Mouse (Mus musculus) heart, embryonic 15.5 days (tissue): ENCODE data around the gene Tmie. TPM values are rescaled to one million over a fixed set of nuclear protein-coding genes. Genes with fewer than 3 reads are reported as not detected.
"Not testable (repeated sequence)": the region's sequence is repeated elsewhere in the genome, so short reads cannot be mapped to it uniquely, and the experiment has no call there.

Experiments
- ATAC-seq: fragments of 200-750 bp; cut with Nextera tagmentation; replicated peaks from 2 replicates; pipeline ENCODE4 v1.8.0; 2017; ENCODE audit warnings: low read depth, moderate TSS enrichment; ENCODE audit not compliant: insufficient number of reproducible peaks, insufficient read depth, low FRiP score
- H3K27ac ChIP-seq: fragments of 300-500 bp; sonication (generic); 2 replicates; pipeline ENCODE4 v1.5.1; 2015; ENCODE audit warnings: mild to moderate bottlenecking, inconsistent platforms
- H3K27me3 ChIP-seq: fragments of 300-500 bp; sonication (generic); 2 replicates; pipeline ENCODE4 v1.6.1; 2015; ENCODE audit warnings: inconsistent platforms
- H3K36me3 ChIP-seq: fragments of 300-500 bp; sonication (generic); 2 replicates; pipeline ENCODE4 v1.6.1; 2015; ENCODE audit warnings: mild to moderate bottlenecking, inconsistent platforms
- H3K4me1 ChIP-seq: fragments of 300-500 bp; sonication (generic); replicated peaks from 2 replicates; pipeline ENCODE4 v1.6.1; 2015; ENCODE audit warnings: inconsistent platforms
- H3K4me2 ChIP-seq: fragments of 300-500 bp; sonication (generic); 2 replicates; pipeline ENCODE4 v1.6.1; 2015; ENCODE audit warnings: inconsistent platforms, mild to moderate bottlenecking, moderate library complexity
- H3K4me3 ChIP-seq: fragments of 300-500 bp; sonication (generic); 2 replicates; pipeline ENCODE4 v1.5.1; 2015; ENCODE audit warnings: mild to moderate bottlenecking, inconsistent platforms
- H3K9ac ChIP-seq: fragments of 300-500 bp; sonication (generic); 2 replicates; pipeline ENCODE4 v1.6.1; 2015; ENCODE audit warnings: mild to moderate bottlenecking, inconsistent platforms
- H3K9me3 ChIP-seq: fragments of 300-500 bp; sonication (generic); replicated peaks from 2 replicates; pipeline ENCODE4 v1.6.1; 2016; ENCODE audit warnings: inconsistent platforms
- WGBS: fragments of 180-500 bp; shearing (Covaris S2); methylation state at CpG from one replicate; pipeline ENCODE4 v1.1.7; 2015; ENCODE audit warnings: mixed read lengths; 5-methylcytosine and 5-hydroxymethylcytosine counted together
- microRNA-seq: library from miRNA; unstranded; fragments of <30 nt; microRNA quantifications from one replicate; pipeline ENCODE4, GENCODE M21; 2016
- polyA plus RNA-seq: library from polyadenylated mRNA; unstranded; fragments of >200 nt; fragmentation: Nextera tagmentation; extraction: Ambion mirVana; gene quantifications from 2 replicates; pipeline ENCODE4 v1.2.1, GENCODE M21; 2015

Gene Tmie
- polyA plus RNA-seq, 1 experiment from 2014 or later, result 0.74 TPM

- Histone ChIP-seq H3K27ac (no peak overlapping the region), H3K36me3 (no peaks in the 10 kb centered on the region), H3K9me3 (no peaks in the 10 kb centered on the region), H3K4me3 (no peak overlapping the region), H3K4me1 (no peaks in the 10 kb centered on the region), H3K27me3 (peaks cover 4% of the 10 kb centered on the region; the same call in 1 of the 2 replicates), H3K9ac (no peak overlapping the region), H3K4me2 (no peak overlapping the region)
- ATAC-seq, result no peak
- 66% methylated on average over 5 of the region's 5 CpGs for WGBS
These were observed 46.9 kb downstream of the Tmie start for GRCm38 (mm10) chr9:110833021-110833420.

- WGBS, result 79% methylated on average over 3 of the region's 3 CpGs
These were observed 53.5 kb downstream of the Tmie start, which contains the start of gene Prss43 for GRCm38 (mm10) chr9:110826390-110826789. Gene Prss43 (plus strand): TSS chr9:110826690.

DNA sequence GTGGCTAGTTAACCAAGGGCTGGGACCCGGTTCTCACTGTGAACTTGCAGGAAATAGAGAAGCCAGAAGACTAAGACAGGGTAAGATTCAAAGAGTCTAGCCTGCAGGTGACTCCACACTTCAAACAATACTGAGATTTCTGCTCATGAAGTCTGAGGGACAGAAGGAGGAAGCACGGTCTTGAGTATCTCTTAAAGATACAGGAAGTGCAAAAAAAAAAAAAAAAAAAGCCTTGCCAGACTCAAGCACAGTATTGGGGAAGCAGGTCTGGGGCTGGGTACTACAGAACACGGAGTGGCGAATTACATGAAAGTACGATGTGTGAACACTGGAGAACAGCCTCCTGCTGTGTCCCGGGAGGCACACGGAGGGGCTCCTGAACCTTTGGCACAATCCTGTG lies 54.1 kb downstream of the Tmie start:
- no peak overlapping the region for H3K9ac ChIP-seq
- H3K9me3 ChIP-seq, result no peaks in the 10 kb centered on the region
- no peak overlapping the region for H3K4me2 ChIP-seq
- H3K27me3 ChIP-seq, result peaks cover 11% of the 10 kb centered on the region
- H3K36me3 ChIP-seq, result no peaks in the 10 kb centered on the region
- H3K27ac ChIP-seq, result no peak overlapping the region
- no peaks in the 10 kb centered on the region for H3K4me1 ChIP-seq
- whole genome bisulfite sequencing, result 69% methylated on average over 7 of the region's 7 CpGs
- no peak for ATAC-seq
- no peak overlapping the region for H3K4me3 ChIP-seq

More at GRCm38 (mm10) chr9:110826390-110826789, 53.5 kb downstream of the Tmie start, which contains the start of gene Prss43:
- no peaks in the 10 kb centered on the region for H3K9me3 ChIP-seq
- H3K27ac ChIP-seq, result no peak within 1 kb of the TSS
- peaks cover 11% of the 10 kb centered on the region for H3K27me3 ChIP-seq
- H3K36me3 ChIP-seq, result no peaks in the 10 kb centered on the region
- no peak within 1 kb of the TSS for H3K9ac ChIP-seq
- no peaks in the 10 kb centered on the region for H3K4me1 ChIP-seq
- H3K4me3 ChIP-seq, result no peak within 1 kb of the TSS
- no peak for ATAC-seq
- H3K4me2 ChIP-seq, result no peak within 1 kb of the TSS

- Histone ChIP-seq H3K9me3 (no peaks in the 10 kb centered on the region), H3K4me1 (no peaks in the 10 kb centered on the region), H3K27me3 (peaks cover 11% of the 10 kb centered on the region), H3K36me3 (no peaks in the 10 kb centered on the region), H3K4me3 (no peak overlapping the region), H3K4me2 (no peak overlapping the region), H3K9ac (no peak overlapping the region), H3K27ac (no peak overlapping the region)
- 68% methylated on average over 4 of the region's 4 CpGs for WGBS
- no peak for ATAC-seq
These were observed 54.5 kb downstream of the Tmie start for GRCm38 (mm10) chr9:110825426-110825825.

- H3K27ac ChIP-seq, result no peak overlapping the region
- H3K4me1 ChIP-seq, result no peaks in the 10 kb centered on the region
- no peak overlapping the region for H3K9ac ChIP-seq
- no peaks in the 10 kb centered on the region for H3K36me3 ChIP-seq
- no peak for ATAC-seq
- no peak overlapping the region for H3K4me2 ChIP-seq
- WGBS, result 74% methylated on average over 7 of the region's 7 CpGs
- no peaks in the 10 kb centered on the region for H3K27me3 ChIP-seq
- H3K9me3 ChIP-seq, result no peaks in the 10 kb centered on the region
- H3K4me3 ChIP-seq, result no peak overlapping the region
These were observed 58.5 kb downstream of the Tmie start for GRCm38 (mm10) chr9:110821436-110821835.

DNA sequence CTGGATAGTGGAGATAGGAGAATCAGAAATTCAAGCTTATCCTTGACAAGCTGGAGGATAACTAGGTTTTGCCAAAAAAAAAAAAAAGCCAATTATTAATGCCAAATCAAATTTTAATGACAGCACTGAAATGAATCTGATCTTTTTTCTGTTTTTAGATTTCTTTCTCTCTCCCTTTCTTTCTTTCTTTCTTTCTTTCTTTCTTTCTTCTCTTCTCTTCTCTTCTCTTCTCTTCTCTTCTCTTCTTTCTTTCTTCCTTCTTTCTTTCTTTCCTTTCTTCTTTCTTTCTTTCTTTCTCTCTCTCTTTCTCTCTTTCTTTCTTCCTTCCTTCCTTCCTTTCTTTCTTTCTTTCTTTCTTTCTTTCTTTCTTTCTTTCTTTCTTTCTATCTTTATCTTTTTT lies 59.4 kb downstream of the Tmie start:
- H3K4me3 ChIP-seq, ATAC-seq, H3K9me3 ChIP-seq, H3K9ac ChIP-seq, H3K4me2 ChIP-seq, H3K36me3 ChIP-seq, H3K27me3 ChIP-seq, H3K27ac ChIP-seq, H3K4me1 ChIP-seq: not testable (repeated sequence)

Small RNA genes within 50 kb of the gene (microRNA-seq; reads per million reads assigned to microRNA genes)
- gene Gm24269, result not detected

Other genes with a start within 250 kb of the Tmie start
- gene Nbeal2, start 226.0 kb downstream of the Tmie start, polyA plus RNA-seq, result 1.8 and 4.2 TPM in 2 replicates
- 130 and 138 TPM in 2 replicates for gene Ccdc12, start 223.6 kb downstream of the Tmie start, polyA plus RNA-seq
- gene Myl3, start 138.3 kb downstream of the Tmie start, polyA plus RNA-seq, result 3,797 and 4,490 TPM in 2 replicates
- 23.2 and 26.1 TPM in 2 replicates for gene Pth1r, start 133.0 kb downstream of the Tmie start, polyA plus RNA-seq
- 0.15 TPM in 1 of 2 replicates, not detected in the other for gene Prss42, start 81.9 kb downstream of the Tmie start, polyA plus RNA-seq
- gene Prss44, start 66.1 kb downstream of the Tmie start, polyA plus RNA-seq, result not detected in 2 replicates
- gene Prss43, start 53.4 kb downstream of the Tmie start, polyA plus RNA-seq, result not detected in 2 replicates
- gene Prss45, start 45.5 kb downstream of the Tmie start, polyA plus RNA-seq, result not detected in 2 replicates
- 0.10 TPM in 1 of 2 replicates, not detected in the other for gene Prss46, start 35.6 kb downstream of the Tmie start, polyA plus RNA-seq
- 0.37 TPM in 1 of 2 replicates, not detected in the other for gene Prss50, start 22.1 kb downstream of the Tmie start, polyA plus RNA-seq
- 1.7 and 3.2 TPM in 2 replicates for gene Als2cl, start 243 bp downstream of the Tmie start, polyA plus RNA-seq
- gene Fam240a, start 36.7 kb upstream of the Tmie start, polyA plus RNA-seq, result not detected in 2 replicates
- gene Tdgf1, start 66.0 kb upstream of the Tmie start, polyA plus RNA-seq, result not detected in 2 replicates
- 4.4 and 6.9 TPM in 2 replicates for gene Lrrc2, start 71.4 kb upstream of the Tmie start, polyA plus RNA-seq
- 0.30 and 0.36 TPM in 2 replicates for gene Rtp3, start 110.5 kb upstream of the Tmie start, polyA plus RNA-seq
- 1.9 and 2.2 TPM in 2 replicates for gene Ltf, start 139.2 kb upstream of the Tmie start, polyA plus RNA-seq
- 3.9 and 5.2 TPM in 2 replicates for gene Ccrl2, start 177.4 kb upstream of the Tmie start, polyA plus RNA-seq
- 64.2 and 64.9 TPM in 2 replicates for gene Lrrfip2, start 237.5 kb upstream of the Tmie start, polyA plus RNA-seq